Mouse (Mus musculus) kidney, postnatal 36 days (tissue): ENCODE results near the gene Atp2a3.

Experiments used
- DNase-seq, 2 experiments: peaks; one replicate each; pipeline ENCODE4 v3.0.0; 2021 to 2022; ENCODE audit warnings: mixed read lengths in 2 of 2

Gene Atp2a3

GRCm38 (mm10) chr11:73039102-73039799 lies 78.3 kb downstream of the Atp2a3 start:
- peak; percentile 76 to 85 for DNase-seq
